Mouse (Mus musculus): ENCODE data around the gene Rgcc.

The Rgcc gene

DNA sequence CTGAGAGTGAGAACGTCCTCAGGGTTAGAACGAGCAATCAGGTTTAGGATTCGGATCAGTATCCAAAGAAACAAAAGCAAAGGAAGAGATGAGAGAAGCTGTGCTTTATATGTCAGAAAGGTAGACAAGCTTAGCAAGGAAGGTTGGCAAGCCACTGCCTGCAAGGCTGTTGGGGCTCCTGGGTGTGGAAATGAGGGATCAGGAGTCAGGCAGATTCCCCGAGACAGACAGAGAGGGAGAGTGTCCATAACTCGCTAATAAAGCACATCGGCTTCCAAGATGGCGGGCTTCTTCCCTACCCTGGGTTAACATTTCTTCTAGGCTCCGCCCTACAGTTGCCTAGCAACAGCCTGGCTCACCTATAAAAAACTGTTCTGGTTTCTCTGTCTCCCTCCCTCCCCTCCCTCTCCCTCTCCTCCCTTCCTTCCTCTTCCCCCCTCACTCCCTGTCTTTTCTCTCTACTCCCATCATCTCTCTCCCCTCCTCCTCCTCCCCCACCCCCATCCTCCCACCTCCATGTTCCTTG lies 25.5 kb downstream of the Rgcc start:
- DNase-seq: no peak

GRCm38 (mm10) chr14:79275441-79275840 lies 26.0 kb downstream of the Rgcc start:
- no peak for DNase-seq

GRCm38 (mm10) chr14:79273697-79274477 lies 27.6 kb downstream of the Rgcc start:
- peak; percentile 74 for DNase-seq

- DNase-seq: no peak
Observed at GRCm38 (mm10) chr14:79272991-79273390, 28.5 kb downstream of the Rgcc start.

DNA sequence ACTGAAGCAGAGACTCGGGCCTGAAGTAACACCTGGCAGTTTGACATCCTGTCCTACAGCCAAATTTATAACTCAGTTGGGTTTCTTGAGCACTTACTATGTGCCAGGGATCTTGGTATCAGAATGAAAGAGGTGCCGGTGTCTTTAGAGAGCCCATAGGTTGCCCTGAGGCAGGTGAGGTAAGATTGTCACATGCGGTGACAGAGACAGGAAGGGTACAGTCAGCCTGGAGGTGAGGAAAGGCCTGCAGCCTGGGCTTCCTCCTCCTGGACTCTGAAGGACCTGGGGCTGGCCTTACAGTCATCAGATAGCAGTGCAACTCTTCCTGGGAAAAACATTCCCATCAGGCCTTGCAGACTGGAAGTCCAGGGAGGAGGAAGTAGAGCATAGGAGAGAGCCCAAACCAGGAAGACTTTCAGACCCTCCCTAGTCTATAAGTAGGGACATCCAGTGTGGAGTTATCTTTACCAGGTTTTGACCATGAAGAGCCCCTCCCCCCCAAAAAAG lies 29.2 kb downstream of the Rgcc start:
- no peak for DNase-seq

DNA sequence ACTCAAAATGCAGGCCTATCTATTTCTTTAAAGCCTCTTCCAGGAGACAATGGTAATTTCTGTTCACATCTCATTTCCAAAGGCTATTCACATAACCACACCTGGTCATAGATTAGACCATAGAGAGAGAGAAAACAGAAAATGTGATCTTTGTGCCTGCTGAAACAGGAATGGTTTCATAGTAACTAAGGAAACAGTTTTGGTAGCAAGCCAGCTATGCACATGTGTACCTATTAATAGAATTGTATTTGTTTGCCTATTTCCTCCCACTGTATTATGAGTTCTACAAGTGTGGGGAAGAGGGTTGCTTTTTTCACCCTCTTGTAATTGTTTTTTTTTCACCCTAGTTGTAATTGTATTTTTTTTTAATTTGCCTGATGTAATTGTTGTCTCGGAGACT lies 31.9 kb downstream of the Rgcc start:
- DNase-seq: peak; percentile 74

- DNase-seq: no peak
Observed at GRCm38 (mm10) chr14:79267878-79268277, 33.6 kb downstream of the Rgcc start.

GRCm38 (mm10) chr14:79267382-79267781 lies 34.1 kb downstream of the Rgcc start:
- no peak for DNase-seq

- DNase-seq: no peak
Observed at GRCm38 (mm10) chr14:79266408-79266807, 35.0 kb downstream of the Rgcc start.

- DNase-seq: no peak
Observed at GRCm38 (mm10) chr14:79265738-79266137, 35.7 kb downstream of the Rgcc start.

DNA sequence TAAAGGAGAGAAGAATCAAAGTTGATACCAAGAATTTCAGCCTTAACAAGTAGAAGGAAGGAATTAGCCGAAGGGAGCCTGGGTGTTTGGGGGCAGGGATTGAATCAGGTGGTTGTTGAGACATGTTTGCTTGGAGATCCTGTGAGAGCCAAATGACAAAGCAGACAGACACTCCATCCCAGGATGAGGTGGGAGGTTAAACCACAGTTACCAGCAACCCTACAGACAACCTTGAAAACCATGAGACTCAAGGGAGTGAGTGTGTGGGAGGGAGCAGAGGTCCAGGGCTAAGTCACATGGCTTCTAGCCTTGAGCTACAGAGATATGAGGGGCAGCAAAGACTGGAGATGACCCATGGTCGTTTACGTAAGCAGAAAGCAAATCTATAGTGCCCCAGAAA lies 38.1 kb downstream of the Rgcc start:
- DNase-seq: no peak

GRCm38 (mm10) chr14:79262677-79263076 lies 38.8 kb downstream of the Rgcc start:
- no peak for DNase-seq

GRCm38 (mm10) chr14:79259062-79259779 lies 42.2 kb downstream of the Rgcc start:
- DNase-seq: no peak

DNA sequence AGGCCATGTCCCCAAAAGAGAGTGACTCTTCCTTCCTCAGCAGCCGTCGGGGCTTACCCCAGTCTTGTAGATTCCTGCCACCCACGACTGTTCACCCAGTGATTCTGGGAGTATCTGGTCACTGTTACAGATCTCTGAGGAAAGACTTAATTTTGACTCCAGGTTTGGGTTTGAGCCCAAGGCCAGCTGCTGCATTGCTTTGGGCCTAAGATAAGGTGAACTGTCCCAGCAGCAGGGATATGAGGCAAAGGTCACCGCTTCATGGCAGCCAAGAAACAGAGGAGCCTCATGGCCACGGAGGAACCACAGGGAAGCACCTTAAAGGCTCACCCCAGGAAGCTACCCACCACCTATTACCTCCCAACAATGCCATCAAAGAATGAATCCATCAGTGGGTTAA lies 44.8 kb downstream of the Rgcc start:
- DNase-seq: no peak

DNA sequence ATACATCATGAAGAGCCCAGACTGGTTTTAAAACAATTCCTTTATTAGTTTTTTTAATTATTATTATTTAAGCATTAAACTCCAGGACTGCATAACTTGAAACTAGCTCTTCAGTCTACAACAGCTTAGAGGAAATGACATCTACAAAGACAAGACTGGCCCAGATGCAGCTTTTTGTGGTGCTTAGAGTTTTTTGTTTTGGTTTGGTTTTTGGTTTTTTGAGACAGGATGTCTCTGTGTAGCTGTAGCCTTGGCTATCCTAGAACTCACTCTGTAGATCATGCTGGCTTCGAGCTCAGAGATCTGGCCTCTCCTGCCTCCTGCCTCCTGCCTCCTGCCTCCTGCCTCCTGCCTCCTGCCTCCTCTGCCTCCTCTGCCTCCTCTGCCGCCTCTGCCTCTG lies 45.7 kb downstream of the Rgcc start:
- DNase-seq: no peak

GRCm38 (mm10) chr14:79251727-79252285 lies 49.6 kb downstream of the Rgcc start:
- DNase-seq: no peak

- no peak for DNase-seq
Observed at GRCm38 (mm10) chr14:79244571-79244970, 56.9 kb downstream of the Rgcc start.

DNA sequence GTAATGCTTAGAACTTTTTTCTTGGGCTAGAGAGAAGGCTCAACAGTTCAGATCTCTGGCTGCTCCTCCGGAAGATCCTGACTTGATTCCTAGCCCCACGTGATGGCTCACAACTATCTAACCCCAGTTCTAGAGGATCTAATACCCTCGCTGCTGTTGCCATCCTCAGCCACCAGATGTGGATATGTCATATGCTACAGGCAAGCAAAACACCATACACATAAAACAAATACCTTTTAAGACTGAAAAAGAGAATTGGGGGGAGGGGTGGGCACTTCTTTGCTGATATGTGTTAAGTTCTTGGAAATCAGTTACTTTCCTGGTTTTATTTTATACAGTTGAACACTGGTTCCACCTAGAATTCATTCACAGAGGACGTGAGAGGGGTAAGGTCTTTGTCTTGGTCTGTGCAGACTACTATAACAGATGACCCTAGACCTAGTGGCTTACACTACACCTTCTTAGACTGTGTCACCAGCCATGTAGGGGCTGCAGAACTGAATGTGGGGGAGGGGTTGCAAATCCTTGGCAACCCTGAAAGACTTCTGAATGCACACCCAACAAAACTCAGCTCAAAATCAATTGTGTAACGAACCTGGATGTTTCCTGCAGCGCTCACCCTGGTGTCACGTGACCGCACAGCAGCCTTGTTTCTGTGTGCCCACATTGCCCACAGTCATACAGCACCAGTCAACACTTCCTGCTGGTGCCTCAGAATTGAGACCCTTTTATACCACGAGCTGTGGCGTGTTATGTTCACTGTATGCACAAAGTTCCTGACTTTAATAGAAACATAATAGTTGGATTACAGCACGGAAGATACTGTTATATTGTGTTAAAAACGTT lies 58.2 kb downstream of the Rgcc start:
- DNase-seq: no peak

DNA sequence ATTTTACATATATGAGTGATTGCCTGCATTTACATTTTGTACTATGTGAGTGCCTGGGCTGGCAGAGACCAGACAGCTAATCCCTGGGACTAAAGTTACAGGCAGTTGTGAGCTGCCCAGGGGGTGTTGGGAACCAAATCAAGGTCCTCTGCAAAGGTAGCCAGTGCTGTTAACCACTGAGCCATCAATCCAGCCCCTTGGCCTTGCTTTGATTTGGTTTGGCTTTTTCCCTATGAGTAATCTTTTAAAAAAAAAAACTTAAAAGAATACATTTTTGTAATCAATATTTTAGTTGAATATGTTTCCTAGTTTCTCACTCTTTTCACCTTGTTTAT lies 59.1 kb downstream of the Rgcc start:
- no peak for DNase-seq

GRCm38 (mm10) chr14:79241656-79242385 lies 59.6 kb downstream of the Rgcc start:
- DNase-seq: no peak

GRCm38 (mm10) chr14:79241057-79241570 lies 60.3 kb downstream of the Rgcc start:
- no peak for DNase-seq

GRCm38 (mm10) chr14:79239402-79239801 lies 62.0 kb downstream of the Rgcc start:
- no peak for DNase-seq

All from kidney, adult 9 months (tissue).